Mouse (Mus musculus): ENCODE measurements around the gene Ralgds. TPM values are rescaled to one million over a fixed set of nuclear protein-coding genes. Genes with fewer than 3 reads are reported as not detected.
A peak's percentile ranks its signal among the peaks of the same experiment; 100 is the strongest.

Ralgds gene
- total RNA-seq, 2 experiments from 2014 or later: 8.5 to 9.4 TPM

- no peak for DNase-seq
- intact Hi-C loops (cut with DNase I): no loop called here
These were observed 36.2 kb downstream of the Ralgds start for GRCm38 (mm10) chr2:28549157-28549556.

DNA sequence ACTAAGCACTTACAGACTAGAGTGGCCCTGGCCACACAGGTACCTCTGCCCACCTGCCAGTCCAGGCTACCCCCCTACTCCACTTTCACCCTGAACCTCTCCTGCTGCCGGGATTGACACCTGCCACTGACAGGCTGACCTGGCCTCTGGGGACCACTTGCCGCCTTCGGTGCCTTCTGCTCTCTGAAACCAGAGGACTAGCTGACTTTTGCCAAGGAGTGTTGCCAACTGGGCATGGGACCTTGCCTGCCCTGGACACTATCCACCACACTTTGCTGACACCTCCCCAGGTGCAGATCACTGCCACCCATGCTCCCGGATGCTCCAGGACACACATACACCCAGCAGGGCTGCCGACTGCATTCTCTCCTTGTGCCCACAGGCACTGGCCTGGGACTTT, 39.4 kb downstream of the Ralgds start:
- DNase-seq: no peak
- intact Hi-C loops (cut with DNase I): no loop called here

DNA sequence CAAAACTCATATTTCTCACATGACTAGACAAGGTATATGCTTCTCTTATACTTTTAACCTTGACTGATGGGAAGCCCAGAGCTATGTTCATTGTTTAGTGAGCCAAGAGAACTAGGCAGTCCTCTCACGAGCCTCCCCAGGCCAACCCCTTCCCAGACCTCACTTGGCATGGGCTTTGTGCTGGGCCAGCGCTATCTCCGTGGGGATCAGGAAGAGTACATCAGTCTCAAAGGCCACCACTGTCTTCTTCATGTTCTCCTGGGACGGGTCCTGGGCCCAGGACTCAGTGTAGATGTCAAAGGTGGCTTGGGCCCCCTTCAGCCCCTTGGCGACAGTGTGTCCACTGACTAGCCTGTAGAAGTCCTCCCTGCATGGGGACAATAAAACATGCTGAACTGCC, 44.5 kb downstream of the Ralgds start:
- no peak for DNase-seq
- intact Hi-C loops (cut with DNase I): no loop called here

DNA sequence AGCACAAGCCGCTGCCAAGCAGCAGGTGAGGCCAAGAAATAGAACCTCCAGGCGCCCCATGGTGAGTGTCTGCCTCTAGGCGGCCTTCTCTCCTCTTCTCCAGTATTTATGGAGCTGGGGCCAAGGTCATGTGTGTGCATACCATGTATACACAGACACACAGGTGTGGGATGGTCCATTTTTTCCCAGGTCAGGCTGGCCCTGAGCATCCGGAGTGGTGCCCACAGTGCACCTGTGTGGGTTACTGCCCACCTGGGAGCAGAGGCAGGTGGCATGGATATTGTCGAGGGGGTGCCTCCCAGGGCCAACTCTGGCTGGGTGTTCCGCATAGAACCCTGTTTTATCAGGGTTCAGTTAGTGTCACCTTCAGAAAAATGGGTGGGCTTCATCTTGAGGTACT, 50.4 kb downstream of the Ralgds start, which contains the start of gene Cel:
Gene Cel, minus strand, starts transcription at position 101 of the 400 bp plus-strand sequence.
- intact Hi-C loops (cut with DNase I): no loop called here

DNA sequence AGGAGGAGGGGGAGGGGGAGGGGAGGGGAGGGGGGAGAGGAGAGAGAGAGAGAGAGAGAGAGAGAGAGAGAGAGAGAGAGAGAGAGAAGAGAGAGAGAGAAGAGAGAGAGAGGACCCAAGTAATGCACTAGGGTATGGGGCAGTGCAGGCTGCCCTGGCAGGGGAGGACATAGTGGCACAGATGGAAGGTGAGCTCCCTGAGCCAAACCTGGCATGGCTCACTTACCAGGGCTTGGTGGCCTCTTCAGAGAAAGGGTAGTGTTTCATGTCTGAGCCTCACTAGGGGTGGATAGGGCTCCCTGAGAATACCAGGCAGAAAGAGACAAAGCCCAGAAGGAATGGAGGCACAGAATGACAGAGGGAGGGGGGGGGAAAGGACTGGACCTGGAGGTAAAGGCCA, 50.9 kb downstream of the Ralgds start:
- no peak for DNase-seq

More for the DNA sequence above, 50.4 kb downstream of the Ralgds start, which contains the start of gene Cel:
- DNase-seq: no peak

GRCm38 (mm10) chr2:28564380-28564779, 51.5 kb downstream of the Ralgds start:
- intact Hi-C loops (cut with DNase I): no loop called here
- no peak for DNase-seq

More for the DNA sequence above, 50.9 kb downstream of the Ralgds start:
- intact Hi-C loops (cut with DNase I): no loop called here

DNA sequence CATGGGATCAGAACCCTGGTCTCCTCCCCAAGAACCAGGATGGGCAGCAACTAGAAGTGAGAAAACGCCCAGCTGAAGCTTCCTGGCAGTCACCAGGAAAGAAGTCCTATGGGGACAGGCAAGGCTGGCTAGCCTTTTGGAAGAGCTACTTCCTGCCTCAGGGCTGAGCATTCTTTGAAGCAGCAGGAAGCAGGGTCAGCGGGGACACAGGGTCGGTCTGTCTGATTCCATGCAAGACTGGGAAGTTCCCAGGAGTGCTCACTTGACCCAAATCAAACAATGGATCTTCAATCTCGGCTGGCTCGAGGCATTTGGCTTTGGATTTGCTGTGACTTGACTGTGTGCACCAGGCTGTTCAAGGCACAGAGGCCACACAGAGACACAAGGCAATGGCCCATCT, 53.6 kb downstream of the Ralgds start:
- intact Hi-C loops (cut with DNase I): no loop called here
- DNase-seq: no peak

DNA sequence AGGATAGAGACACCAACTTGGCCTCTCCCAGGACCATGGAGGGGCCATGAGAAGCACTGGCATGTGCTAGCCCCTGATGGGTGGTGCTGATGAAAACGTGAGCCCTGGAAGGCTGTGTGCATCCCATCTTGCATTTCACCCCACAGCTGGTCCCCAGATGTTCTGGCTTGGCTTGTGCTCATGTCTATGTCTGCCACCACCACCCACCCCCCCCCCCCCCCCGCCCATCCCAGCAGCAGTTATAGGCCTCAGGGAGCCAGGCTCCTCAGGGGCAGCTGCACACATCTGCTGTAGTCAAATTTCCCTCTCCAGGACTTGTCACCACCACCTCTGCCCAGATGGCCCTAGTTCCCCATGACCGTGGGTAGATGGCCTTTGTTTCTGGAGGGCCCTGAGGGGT, 57.0 kb downstream of the Ralgds start:
- intact Hi-C loops (cut with DNase I): no loop called here
- no peak for DNase-seq

- intact Hi-C loops (cut with DNase I): no loop called here
- DNase-seq: no peak
These were observed 62.4 kb downstream of the Ralgds start for GRCm38 (mm10) chr2:28575341-28575740.

- no peak for DNase-seq
- intact Hi-C loops (cut with DNase I): no loop called here
These were observed 63.9 kb downstream of the Ralgds start for GRCm38 (mm10) chr2:28576815-28577214.

- intact Hi-C loops (cut with DNase I): no loop called here
- DNase-seq: no peak
These were observed 65.1 kb downstream of the Ralgds start for GRCm38 (mm10) chr2:28578003-28578402.

DNA sequence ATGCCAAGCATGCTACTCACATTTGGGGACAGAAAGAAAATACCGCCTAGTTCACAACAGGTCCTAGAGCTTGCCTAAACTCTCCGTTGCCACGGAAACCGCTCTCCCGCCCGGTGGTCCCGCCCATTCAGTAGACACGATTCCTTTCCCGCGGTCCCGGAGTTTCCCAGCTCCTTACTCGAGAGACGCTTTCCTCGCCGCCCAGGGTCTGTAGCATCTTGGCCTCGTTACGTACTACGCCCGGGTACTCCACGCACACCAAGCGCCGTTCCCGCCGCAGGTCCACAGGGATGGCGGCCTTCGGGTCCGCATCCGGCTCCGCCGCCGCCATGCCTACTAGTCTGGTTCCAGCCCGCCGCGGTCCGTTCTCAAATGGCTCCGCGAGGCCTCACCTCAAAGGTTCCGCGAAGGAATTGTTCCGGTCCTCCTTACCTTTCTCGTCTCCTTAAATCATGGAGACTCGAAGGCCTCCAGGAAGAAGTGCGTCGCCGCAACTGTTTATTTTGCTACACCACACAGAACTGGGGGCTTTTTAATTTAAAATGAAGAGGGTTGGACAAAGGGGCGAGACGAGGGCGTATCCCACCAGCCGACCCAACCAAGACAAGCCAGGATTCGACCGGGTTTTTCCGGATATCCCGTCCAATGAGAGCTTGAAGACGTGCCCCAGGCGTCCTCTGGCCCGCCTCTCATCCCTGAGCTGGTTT, 69.9 kb downstream of the Ralgds start:
- intact Hi-C loops (cut with DNase I): loop anchor here (1.0 kb wide), 1 partner anchor 34 kb away; no protein-coding TSS in a partner anchor
- peak; percentile 80 to 91 for DNase-seq

DNA sequence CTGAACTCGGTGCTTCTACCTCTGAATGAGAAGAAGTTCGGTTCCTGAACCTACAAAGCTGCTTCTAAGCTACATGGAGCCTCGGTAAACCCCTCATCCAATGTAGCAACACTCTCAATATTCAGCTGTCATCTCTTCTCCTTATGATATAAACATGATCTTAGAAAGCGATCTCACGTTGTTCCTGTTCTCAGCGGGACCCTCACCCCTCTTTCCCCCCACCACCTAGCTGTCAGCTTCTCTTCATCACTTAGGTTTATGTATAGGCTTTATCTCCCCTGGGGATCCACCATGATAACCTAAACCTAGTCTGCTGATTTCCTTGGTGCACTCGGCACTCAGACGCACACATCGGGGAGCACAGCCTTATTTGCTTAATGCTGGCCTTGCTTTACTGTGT, 70.7 kb downstream of the Ralgds start, which contains the start of gene Gtf3c5:
Gene Gtf3c5, minus strand, starts transcription at position 101 of the 400 bp plus-strand sequence.
- intact Hi-C loops (cut with DNase I): loop anchor here (1.0 kb wide), 1 partner anchor 35 kb away; no protein-coding TSS in a partner anchor
- no peak for DNase-seq

DNA sequence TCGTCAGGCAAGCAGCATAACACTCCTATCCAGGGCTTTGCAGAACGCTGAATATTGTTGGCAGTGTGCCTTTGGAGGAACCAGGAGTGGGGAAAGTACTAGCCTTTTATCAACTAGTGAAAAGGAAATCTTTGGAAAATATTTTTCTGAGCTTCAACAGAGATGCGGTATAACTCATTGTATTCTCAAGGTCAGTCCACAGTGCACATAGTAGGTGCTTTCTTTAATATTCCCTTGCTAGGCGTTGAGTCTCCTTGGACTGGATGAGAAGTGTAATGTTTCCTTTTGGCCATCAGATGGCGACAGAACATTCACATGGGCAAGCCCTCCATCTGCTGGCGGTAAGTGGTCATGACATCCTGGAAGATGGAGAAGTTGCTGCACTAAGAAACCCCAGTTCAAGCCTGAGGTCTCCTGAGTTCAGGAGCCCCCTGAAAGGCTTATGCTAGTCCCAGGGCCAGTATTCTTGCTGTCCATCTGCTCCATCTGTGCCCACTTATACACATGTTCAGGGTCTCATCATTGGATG, 72.2 kb downstream of the Ralgds start:
- intact Hi-C loops (cut with DNase I): loop anchor here (1.0 kb wide), 1 partner anchor 70 kb away; no protein-coding TSS in a partner anchor

GRCm38 (mm10) chr2:28585730-28586129, 72.8 kb downstream of the Ralgds start:
- intact Hi-C loops (cut with DNase I): loop anchor here (1.0 kb wide), 1 partner anchor 70 kb away; no protein-coding TSS in a partner anchor
- DNase-seq: no peak

More for the DNA sequence above, 72.2 kb downstream of the Ralgds start:
- DNase-seq: peak; percentile 65 to 72

GRCm38 (mm10) chr2:28588574-28588973, 75.6 kb downstream of the Ralgds start:
- intact Hi-C loops (cut with DNase I): no loop called here
- DNase-seq: no peak

- no peak for DNase-seq
- intact Hi-C loops (cut with DNase I): no loop called here
These were observed 78.6 kb downstream of the Ralgds start for GRCm38 (mm10) chr2:28591479-28591878.

DNA sequence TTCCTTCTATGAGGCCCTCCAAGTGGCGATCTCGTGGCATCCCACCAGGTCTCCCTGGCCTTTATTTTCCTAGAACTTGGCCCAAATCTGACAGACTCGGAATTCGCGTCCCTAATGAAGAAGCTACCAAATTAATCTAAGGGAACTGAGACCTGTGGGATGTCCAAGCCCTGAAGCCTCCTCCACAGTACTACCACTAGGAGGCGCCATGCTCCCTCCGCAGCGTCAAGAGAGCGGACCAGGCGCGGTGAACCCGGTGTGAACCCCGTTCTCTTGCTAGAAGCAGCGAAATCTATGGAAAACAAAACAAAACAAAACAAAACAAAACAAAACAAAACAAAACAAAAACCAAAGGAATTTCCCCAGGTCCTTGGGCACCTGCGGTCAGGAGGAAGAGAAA, 79.9 kb downstream of the Ralgds start:
- peak in 1 of 2 experiments; percentile 59 for DNase-seq
- intact Hi-C loops (cut with DNase I): loop anchor here (2.0 kb wide), 1 partner anchor 30 kb away; no protein-coding TSS in a partner anchor

- DNase-seq: no peak
- intact Hi-C loops (cut with DNase I): no loop called here
These were observed 83.1 kb downstream of the Ralgds start for GRCm38 (mm10) chr2:28596021-28596420.

DNA sequence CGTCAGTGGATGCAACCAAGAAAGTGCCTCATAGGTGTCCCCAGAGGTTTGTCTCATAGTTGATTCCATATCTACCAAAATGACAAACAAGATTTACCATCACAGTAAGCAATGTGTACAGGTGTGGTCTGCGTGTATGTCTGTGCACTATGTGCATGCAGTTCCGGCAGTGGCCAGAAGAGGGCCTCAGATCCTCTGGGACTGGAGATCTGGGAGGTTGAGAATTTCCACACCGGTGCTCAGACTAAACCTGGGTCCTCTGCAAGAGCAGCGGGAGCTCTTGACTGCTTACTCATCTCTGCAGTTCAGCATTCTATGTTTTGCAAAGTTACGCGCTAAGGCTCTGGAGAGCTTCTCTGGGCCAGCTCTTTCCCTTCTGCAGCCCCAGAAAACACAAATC, 84.1 kb downstream of the Ralgds start:
- intact Hi-C loops (cut with DNase I): no loop called here
- DNase-seq: no peak

GRCm38 (mm10) chr2:28597733-28598547, 85.0 kb downstream of the Ralgds start:
- no peak for DNase-seq
- intact Hi-C loops (cut with DNase I): no loop called here

Data from gastrocnemius, postnatal 36 days (tissue).